Mouse (Mus musculus): ENCODE results near the gene Rsph14.

Rsph14 gene

DNA sequence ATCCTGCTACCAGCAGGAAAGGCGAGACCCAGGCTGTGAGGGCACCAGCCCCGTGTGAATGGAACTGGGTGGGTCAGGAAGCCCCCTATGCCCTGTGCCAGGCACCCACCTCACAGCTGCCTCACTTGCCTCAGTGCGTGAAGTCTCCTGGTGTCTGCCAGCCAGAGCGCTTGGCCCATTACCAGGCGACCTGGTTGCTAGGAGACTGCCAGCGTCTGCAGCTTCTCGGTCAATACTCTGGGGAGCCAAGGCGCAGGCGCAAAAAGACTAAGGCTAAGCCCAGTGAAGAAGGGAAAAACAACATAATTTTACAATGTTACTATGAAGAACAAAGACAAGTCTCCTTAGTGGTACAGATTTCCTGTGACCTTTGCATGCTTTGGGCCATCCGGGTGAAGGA, at the start of gene Rsph14:
TSS of gene Rsph14 (minus strand) at position 192 of the 400 bp plus-strand sequence.
- DNase-seq (ENCODE audit: low read depth) = no peak

DNA sequence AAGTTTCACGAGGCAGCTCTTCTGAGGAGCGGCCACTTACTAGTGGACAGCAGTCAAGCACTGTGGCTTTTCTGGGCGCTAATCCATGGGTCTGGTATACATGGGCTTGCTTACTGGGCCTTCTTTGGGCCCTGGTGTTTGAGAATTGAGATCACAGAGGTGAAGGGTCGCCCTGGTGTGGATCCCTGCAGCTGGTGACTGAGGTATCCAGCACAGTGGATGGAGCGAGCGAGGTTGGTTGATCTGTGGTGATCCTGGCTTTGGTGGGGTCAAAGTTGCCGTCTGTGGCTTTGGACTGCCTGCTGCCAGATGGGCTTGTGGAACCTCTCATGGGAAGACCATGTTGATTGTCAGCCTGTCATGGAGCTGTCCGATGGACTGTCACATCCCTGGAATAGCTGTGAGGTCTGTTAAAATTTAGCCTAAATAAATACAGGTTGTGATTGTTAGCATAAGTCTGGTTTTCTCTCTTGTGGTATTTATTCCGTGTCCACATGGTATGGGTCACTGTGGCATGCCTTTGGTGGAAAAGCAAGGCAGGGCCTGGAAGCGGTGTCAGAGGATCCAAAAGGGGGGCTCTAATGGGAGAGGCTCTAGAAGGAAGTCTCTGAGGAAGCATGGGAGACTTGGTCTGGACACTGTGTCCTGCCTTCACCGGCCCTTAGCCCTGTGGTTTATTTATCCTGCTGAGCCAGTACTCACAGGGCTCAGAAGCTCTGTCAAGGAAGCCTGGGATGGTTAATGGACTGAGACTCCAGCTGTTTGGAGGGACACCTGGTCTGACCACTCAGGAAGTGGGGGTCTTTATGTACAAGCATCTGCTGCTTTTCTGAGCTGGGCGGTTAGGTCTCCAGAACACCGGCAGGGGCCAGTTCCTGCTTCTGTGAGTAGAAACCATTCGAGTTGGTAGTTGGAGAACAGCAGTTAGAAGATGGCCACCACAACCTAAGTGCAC, 46.1 kb upstream of the Rsph14 start:
- DNase-seq (ENCODE audit: low read depth) = no peak

- DNase-seq (ENCODE audit: low read depth) = no peak
These were observed 43.3 kb upstream of the Rsph14 start for GRCm38 (mm10) chr10:75075665-75076064.

- no peak for DNase-seq (ENCODE audit: low read depth)
These were observed 38.0 kb upstream of the Rsph14 start for GRCm38 (mm10) chr10:75070281-75070976.

DNA sequence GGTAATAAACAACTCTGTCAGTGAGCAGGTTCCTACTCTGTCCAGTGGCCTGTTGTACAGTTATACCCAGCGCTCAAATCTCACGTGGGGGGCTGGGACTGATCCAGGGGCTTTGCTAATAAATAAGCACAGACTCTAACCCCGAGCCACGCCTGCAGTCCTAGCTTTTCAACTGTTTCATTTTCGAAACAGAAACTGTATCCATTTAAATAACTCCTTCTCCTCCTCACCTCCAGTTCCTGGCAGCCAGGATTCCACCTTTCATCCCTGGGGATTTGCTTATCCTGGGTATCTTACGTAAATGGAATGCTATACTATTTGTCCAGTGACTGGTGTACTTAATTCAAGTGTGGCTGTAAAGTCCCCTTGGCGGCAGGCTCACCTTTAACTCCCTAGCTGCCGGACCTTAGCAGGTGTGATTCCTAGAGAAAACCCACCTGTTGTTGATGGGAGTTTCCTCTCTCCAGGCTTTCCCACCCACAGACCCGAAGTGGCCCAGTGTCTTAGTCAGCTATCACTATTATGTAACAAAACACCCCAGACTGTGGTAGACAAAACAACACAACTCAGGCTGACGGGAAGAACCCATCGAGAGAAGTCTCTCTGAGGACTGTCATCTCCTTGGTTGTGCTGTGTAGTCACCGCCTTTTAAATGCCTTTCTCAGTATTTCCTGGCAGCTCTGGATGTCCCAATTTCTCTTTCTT, 36.4 kb upstream of the Rsph14 start:
- no peak for DNase-seq (ENCODE audit: low read depth)

GRCm38 (mm10) chr10:75068086-75068485, 35.7 kb upstream of the Rsph14 start:
- no peak for DNase-seq (ENCODE audit: low read depth)

DNA sequence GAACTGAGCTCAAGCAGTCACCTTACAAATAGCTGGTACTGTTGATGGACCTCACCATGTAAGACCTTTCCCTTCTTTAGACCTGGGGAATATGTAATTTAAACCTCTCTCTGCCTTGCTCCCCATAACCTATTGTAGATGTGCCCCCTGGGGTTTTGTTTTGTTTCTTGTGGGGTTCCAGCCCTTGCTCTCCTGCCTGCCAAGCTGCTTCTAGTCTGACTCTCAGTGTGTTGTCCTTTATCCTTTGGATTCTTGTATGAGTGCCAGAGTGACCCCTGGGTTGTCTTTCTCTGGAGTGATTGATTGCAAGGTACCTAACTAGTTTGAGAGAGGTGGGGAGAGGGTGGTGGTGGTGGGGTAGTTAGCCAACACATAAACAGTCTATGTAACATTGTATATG, 35.1 kb upstream of the Rsph14 start:
- no peak for DNase-seq (ENCODE audit: low read depth)

GRCm38 (mm10) chr10:75065691-75066090, 33.3 kb upstream of the Rsph14 start:
- no peak for DNase-seq (ENCODE audit: low read depth)

DNA sequence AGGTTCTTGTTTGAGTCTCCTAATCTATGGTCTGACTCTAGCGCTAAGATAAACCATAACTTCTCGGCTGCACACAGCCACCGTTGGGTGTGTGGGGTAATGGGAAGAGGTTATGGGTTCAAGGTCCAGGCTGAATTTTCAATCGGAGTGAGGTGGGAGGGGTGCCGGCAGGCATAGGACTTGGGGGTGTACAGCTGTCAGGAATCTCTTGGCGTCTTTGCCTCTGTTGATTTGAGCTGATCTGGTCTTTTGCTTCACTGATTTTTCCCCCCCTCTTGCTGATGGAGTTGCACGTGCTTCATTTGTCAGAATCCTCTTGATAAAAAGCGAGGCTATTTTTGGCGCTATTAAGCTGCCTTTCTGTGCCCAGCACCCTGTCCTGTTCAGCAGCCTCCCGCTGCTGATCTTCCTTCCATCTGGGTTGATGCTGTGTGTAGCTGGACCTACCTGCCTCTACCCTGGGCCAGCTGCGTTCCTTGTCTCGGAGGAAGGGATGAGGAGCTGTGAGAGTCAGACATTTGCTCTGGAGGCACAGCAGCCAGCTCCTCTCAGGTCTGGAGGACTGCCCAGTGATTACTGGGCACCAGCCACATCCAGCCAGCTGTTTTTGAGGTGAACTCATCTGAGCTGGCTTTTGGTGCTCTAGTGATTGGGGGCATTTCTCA, 31.0 kb upstream of the Rsph14 start:
- no peak for DNase-seq (ENCODE audit: low read depth)

DNA sequence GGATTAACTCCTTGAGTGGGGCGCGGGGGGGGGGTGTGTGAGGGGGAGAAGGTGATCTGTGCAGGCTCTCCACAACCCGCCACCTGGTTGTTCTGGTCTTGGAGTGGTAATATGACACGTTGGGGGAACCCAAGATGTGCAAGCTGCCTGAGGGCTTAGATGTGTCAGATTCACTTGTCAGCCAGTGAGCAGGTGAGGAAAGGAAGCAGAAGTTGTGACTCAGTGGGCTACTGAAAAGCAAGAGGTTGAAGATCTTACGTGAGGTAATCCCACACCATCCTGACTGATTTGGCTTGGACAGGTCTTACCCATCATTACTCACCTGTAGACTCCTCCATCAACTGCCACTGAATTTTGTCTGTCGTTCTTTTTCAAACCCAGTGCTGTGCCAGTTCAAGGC, 30.2 kb upstream of the Rsph14 start:
- peak; percentile 29 for DNase-seq (ENCODE audit: low read depth)

DNA sequence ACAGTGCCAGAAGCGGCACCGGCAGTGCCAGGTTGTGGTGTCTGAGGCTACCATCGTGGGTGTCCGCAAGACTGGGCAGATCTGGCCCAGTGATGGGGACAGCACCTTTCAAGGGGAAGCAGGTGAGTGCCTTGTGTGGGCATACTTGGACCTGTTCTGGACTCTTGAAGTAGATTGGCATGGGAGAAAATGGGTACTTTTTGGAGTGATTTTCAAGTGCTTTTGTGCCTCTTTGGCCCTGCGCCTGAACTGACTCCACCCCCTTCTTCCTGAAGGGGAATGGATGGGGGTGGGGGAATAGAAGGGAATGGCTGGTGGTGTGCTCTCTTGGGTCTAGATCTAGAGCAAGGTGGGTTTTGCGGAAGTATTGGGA, 29.8 kb upstream of the Rsph14 start:
- DNase-seq (ENCODE audit: low read depth) = peak; percentile 21

DNA sequence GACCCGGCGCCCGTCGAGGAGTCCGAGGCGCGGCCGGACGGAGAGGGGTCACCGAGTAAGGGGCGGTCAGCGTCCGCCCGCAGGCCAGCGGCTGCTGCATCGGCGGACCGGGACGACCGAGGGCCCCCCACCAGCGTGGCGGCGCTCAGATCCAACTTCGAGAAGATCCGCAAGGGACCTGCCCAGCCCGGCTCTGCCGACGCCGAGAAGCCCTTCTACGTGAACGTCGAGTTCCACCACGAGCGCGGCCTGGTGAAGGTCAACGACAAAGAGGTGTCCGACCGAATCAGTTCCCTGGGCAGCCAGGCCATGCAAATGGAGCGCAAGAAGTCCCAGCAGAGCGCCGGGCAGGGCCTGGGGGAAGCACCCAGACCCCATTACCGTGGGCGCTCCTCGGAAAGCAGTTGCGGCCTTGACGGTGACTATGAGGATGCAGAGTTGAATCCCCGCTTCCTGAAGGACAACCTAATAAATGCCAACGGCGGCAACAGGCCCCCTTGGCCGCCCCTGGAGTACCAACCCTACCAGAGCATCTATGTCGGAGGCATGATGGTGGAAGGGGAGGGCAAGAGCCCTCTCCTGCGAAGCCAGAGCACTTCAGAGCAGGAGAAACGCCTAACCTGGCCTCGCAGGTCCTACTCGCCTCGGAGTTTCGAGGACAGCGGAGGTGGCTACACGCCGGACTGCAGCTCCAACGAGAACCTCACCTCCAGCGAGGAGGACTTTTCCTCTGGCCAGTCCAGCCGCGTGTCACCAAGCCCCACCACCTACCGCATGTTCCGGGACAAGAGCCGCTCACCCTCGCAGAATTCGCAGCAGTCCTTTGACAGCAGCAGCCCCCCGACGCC, 29.2 kb upstream of the Rsph14 start:
- DNase-seq (ENCODE audit: low read depth) = peak; percentile 35

DNA sequence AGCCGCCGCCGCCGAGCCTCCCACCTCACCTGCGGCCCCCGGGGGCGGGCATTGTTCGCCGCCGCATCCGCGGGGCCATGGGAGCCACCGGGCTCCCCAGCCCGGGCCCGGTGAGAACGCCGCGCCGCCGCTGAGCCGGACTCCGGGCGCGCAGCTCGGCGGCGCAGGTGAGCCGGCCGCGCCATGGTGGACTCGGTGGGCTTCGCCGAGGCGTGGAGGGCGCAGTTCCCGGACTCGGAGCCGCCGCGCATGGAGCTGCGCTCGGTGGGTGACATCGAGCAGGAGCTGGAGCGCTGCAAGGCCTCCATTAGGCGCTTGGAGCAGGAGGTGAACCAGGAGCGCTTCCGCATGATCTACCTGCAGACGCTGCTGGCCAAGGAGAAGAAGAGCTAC, 28.5 kb upstream of the Rsph14 start:
- DNase-seq (ENCODE audit: low read depth) = peak; percentile 46

- DNase-seq (ENCODE audit: low read depth) = peak; percentile 84
These were observed 27.9 kb upstream of the Rsph14 start, which contains the start of gene Bcr for GRCm38 (mm10) chr10:75060217-75060842. TSS of gene Bcr (plus strand) at chr10:75060592.

- DNase-seq (ENCODE audit: low read depth) = peak; percentile 89
These were observed 27.0 kb upstream of the Rsph14 start for GRCm38 (mm10) chr10:75059396-75059795.

DNA sequence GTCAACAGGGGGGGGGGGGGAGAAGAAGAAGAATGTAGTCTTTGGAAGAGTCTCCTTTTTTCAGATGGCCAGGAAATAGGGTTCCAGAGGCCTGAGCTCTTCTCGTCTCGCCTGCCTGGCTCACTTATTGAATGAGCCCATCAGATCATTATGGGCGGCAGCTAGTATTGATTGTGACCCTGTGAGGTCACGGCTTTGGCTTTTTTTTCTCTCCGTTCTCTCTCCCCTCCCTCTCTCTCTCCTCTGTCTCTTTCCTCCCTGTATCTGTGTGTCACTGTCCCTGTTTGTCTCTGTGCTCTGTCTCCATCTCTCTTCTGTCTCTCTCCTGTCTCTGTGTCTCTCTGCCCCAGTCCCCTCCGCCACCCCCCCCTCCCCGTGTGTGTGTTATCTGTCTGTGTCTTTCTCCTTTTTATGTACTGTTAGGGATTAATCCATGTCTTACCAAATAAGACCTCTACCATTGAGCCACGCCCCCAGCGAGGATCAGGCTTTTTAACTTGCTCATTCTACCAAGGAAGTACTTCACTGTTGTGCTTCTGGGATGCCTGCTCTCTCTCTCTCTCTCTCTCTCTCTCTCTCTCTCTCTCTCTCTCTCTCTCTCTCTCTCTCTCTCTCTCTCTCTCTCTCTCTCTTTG, 26.5 kb upstream of the Rsph14 start:
- DNase-seq (ENCODE audit: low read depth) = no peak

GRCm38 (mm10) chr10:75058336-75058735, 25.9 kb upstream of the Rsph14 start:
- no peak for DNase-seq (ENCODE audit: low read depth)

DNA sequence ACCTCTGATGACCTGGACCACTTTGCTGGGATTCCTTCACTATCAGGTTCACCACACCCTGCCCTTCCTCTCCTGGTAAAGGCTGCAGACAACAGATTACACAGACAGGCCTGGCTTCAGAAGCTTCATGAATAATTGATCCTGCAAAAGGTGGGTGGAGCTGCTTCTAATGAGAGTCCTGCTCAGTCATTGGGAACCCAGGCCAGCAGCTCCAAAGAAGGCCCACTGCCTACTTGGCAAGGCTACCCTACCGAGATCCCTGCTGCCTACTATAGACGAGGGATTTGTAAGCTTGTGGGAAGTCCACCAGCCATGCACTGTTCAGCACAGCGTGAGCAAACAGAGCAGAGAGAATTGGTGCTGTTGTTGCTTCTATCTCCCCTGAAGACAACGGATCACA, 23.9 kb upstream of the Rsph14 start:
- DNase-seq (ENCODE audit: low read depth) = no peak

DNA sequence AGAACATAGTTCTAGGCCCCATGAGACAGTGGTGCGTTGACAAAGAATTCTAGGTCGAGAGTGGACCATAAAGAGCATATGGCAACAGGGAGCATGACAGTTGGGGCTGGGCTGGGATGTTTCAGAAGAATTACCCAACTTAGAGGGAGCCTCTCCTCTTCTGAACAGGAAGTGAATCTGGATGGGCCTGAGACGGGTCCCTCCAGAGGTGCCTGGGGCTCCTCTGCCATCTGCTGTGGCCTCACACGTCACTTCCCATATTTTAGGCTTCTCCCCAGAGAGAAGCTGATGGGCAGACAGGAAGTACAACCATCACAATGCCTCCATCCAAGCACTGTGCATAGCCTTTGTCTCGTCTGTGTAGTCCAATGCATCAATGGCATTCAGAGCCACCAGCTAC, 23.3 kb upstream of the Rsph14 start:
- DNase-seq (ENCODE audit: low read depth) = no peak

DNA sequence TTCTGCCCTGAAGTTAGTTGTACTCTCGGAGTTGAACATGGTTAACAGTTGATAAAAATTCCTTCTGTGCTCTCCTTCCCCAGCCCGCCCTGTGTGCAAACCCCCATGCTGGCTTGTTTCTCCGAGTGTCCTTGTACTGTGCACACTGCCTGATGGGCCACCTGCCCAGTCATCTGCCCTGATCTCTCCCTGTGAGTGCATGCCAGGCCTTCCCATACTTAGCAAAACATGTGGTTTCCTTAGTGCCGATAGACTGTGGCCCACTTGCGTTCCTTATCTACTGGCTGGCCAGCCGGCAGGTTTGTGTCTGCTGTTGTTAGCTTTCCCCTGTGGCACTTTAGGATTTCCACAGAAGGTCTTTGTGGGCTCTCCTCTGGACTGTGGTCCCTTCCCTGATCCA, 21.7 kb upstream of the Rsph14 start:
- DNase-seq (ENCODE audit: low read depth) = no peak

All from induced T-regulatory cell, adult 2 months (primary cell).